Mouse (Mus musculus) C2C12 (cell line): ENCODE results near the gene Pdk3.

Source experiments
- CEBPB ChIP-seq: IDR thresholded peaks from one replicate; pipeline ENCODE4 v1.6.1; 2011; ENCODE audit warnings: low read depth, mild to moderate bottlenecking, control low read depth, moderate library complexity
- CTCF ChIP-seq: IDR thresholded peaks from one replicate; pipeline ENCODE4 v1.5.1; 2011; ENCODE audit not compliant: control insufficient read depth, insufficient read depth, insufficient read length
- FOSL1 ChIP-seq: IDR thresholded peaks from one replicate; pipeline ENCODE4 v1.8.0; 2011; ENCODE audit warnings: mild to moderate bottlenecking, low read length; ENCODE audit not compliant: poor library complexity, insufficient read depth, severe bottlenecking
- MYOD1 ChIP-seq: IDR thresholded peaks from one replicate; pipeline ENCODE4 v1.6.1; 2011; ENCODE audit warnings: low read depth; ENCODE audit not compliant: control insufficient read depth, insufficient read length
- MYOG ChIP-seq: IDR thresholded peaks from one replicate; pipeline ENCODE4 v1.6.1; 2011; ENCODE audit not compliant: control insufficient read depth, insufficient read length; ENCODE audit errors: extremely low read depth
- USF1 ChIP-seq: IDR thresholded peaks from one replicate; pipeline ENCODE4 v1.6.1; 2011; ENCODE audit warnings: low read depth, mild to moderate bottlenecking, control low read depth, moderate library complexity

DNA sequence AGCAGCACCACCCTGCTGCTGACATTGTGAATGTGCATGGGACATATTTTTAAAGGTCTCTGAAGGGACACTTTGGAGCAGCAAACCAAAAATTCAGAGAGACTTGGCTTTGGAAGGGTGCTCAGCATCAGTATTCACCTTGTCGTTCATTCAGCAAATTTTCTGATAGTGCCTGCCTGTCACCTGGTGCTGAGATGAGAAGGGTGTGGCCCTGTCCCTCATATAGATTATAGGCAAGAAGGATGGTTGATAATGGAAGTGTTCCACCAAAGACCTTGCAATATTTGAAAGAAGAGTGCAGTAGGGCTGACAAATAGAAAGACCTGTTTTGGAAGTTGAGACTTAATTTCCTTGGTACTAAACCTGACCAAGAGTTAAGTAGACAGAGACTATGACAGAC lies 102.5 kb downstream of the Pdk3 start:
- TF ChIP-seq CTCF = no peak
- TF ChIP-seq CEBPB = no peak
- no peak for TF ChIP-seq MYOG
- no peak for TF ChIP-seq FOSL1
- TF ChIP-seq USF1 = no peak
- no peak for TF ChIP-seq MYOD1
